Mouse (Mus musculus): ENCODE results near the gene Olfr551. TPM values are rescaled to one million over a fixed set of nuclear protein-coding genes. Genes with fewer than 3 reads are reported as not detected.
"Not testable (repeated sequence)": the region's sequence is repeated elsewhere in the genome, so short reads cannot be mapped to it uniquely, and the experiment has no call there.

Olfr551 gene
- polyA plus RNA-seq (2011; ENCODE audit: insufficient read depth, insufficient read length, low read depth, missing spikeins) = not detected in 2 replicates

GRCm38 (mm10) chr7:102591786-102592185 lies at the start of gene Olfr551:
Gene Olfr551 (minus strand): TSS chr7:102591886.
- no peak within 1 kb of the TSS for H3K4me3 ChIP-seq (ENCODE audit: low read depth, low read length)
- no peaks in the 10 kb centered on the region for H3K4me1 ChIP-seq (ENCODE audit: control insufficient read depth, insufficient read depth, low read length)
- H3K9ac ChIP-seq (ENCODE audit: low read depth, poor library complexity, severe bottlenecking) = no peak within 1 kb of the TSS
- H3K27ac ChIP-seq (ENCODE audit: insufficient read depth, low read length) = no peak within 1 kb of the TSS
- H3K27me3 ChIP-seq (ENCODE audit: control insufficient read depth, insufficient read depth, low read length, poor library complexity, severe bottlenecking) = no peaks in the 10 kb centered on the region
- TF ChIP-seq EP300 (IDR thresholded peaks at IDR 0.05; ENCODE audit: insufficient read depth, low read depth, low read length) (no peak), POLR2A (IDR thresholded peaks at IDR 0.05; ENCODE audit: insufficient read depth, low read length) (no peak), CTCF (IDR thresholded peaks at IDR 0.05; ENCODE audit: low read depth, low read length) (no peak)
- no peaks in the 10 kb centered on the region for H3K36me3 ChIP-seq (ENCODE audit: control insufficient read depth, insufficient read depth, low read length, poor library complexity, severe bottlenecking)
- H3K9me3 ChIP-seq (replicated peaks; ENCODE audit: control insufficient read depth, insufficient read depth, low read length, poor library complexity, severe bottlenecking) = no peaks in the 10 kb centered on the region

- H3K27ac ChIP-seq (ENCODE audit: insufficient read depth, low read length) = no peak within 1 kb of the TSS
- TF ChIP-seq POLR2A (IDR thresholded peaks at IDR 0.05; ENCODE audit: insufficient read depth, low read length) (no peak), EP300 (IDR thresholded peaks at IDR 0.05; ENCODE audit: insufficient read depth, low read depth, low read length) (no peak), CTCF (IDR thresholded peaks at IDR 0.05; ENCODE audit: low read depth, low read length) (no peak)
- H3K9ac ChIP-seq (ENCODE audit: low read depth, poor library complexity, severe bottlenecking) = no peak within 1 kb of the TSS
These were observed 46.4 kb upstream of the Olfr551 start, which contains the start of gene Olfr554 for GRCm38 (mm10) chr7:102638132-102638531. Gene Olfr554 (plus strand): TSS chr7:102638432.

GRCm38 (mm10) chr7:102636665-102637064 lies 45.0 kb upstream of the Olfr551 start:
- TF ChIP-seq CTCF (IDR thresholded peaks at IDR 0.05; ENCODE audit: low read depth, low read length) = no peak
- TF ChIP-seq EP300 (IDR thresholded peaks at IDR 0.05; ENCODE audit: insufficient read depth, low read depth, low read length) = no peak
- no peak for TF ChIP-seq POLR2A (IDR thresholded peaks at IDR 0.05; ENCODE audit: insufficient read depth, low read length)
- no peaks in the 10 kb centered on the region for H3K4me1 ChIP-seq (ENCODE audit: control insufficient read depth, insufficient read depth, low read length)
- H3K9me3 ChIP-seq (replicated peaks; ENCODE audit: control insufficient read depth, insufficient read depth, low read length, poor library complexity, severe bottlenecking) = no peaks in the 10 kb centered on the region

More at GRCm38 (mm10) chr7:102638132-102638531, 46.4 kb upstream of the Olfr551 start, which contains the start of gene Olfr554:
- no peaks in the 10 kb centered on the region for H3K9me3 ChIP-seq (replicated peaks; ENCODE audit: control insufficient read depth, insufficient read depth, low read length, poor library complexity, severe bottlenecking)
- H3K36me3 ChIP-seq (ENCODE audit: control insufficient read depth, insufficient read depth, low read length, poor library complexity, severe bottlenecking) = no peaks in the 10 kb centered on the region
- H3K27me3 ChIP-seq (ENCODE audit: control insufficient read depth, insufficient read depth, low read length, poor library complexity, severe bottlenecking) = no peaks in the 10 kb centered on the region
- no peak within 1 kb of the TSS for H3K4me3 ChIP-seq (ENCODE audit: low read depth, low read length)
- no peaks in the 10 kb centered on the region for H3K4me1 ChIP-seq (ENCODE audit: control insufficient read depth, insufficient read depth, low read length)

GRCm38 (mm10) chr7:102620368-102620767 lies 28.7 kb upstream of the Olfr551 start:
- H3K27ac ChIP-seq (ENCODE audit: insufficient read depth, low read length); H3K4me1 ChIP-seq (ENCODE audit: control insufficient read depth, insufficient read depth, low read length); H3K9me3 ChIP-seq (replicated peaks; ENCODE audit: control insufficient read depth, insufficient read depth, low read length, poor library complexity, severe bottlenecking); H3K36me3 ChIP-seq (ENCODE audit: control insufficient read depth, insufficient read depth, low read length, poor library complexity, severe bottlenecking); H3K9ac ChIP-seq (ENCODE audit: low read depth, poor library complexity, severe bottlenecking); H3K27me3 ChIP-seq (ENCODE audit: control insufficient read depth, insufficient read depth, low read length, poor library complexity, severe bottlenecking): not testable (repeated sequence)
- peak overlapping the region; percentile 49 for H3K4me3 ChIP-seq (ENCODE audit: low read depth, low read length)

More at GRCm38 (mm10) chr7:102636665-102637064, 45.0 kb upstream of the Olfr551 start:
- Histone ChIP-seq H3K27ac (ENCODE audit: insufficient read depth, low read length) (no peak overlapping the region), H3K9ac (ENCODE audit: low read depth, poor library complexity, severe bottlenecking) (no peak overlapping the region), H3K36me3 (ENCODE audit: control insufficient read depth, insufficient read depth, low read length, poor library complexity, severe bottlenecking) (no peaks in the 10 kb centered on the region), H3K27me3 (ENCODE audit: control insufficient read depth, insufficient read depth, low read length, poor library complexity, severe bottlenecking) (no peaks in the 10 kb centered on the region), H3K4me3 (ENCODE audit: low read depth, low read length) (no peak overlapping the region)

- H3K27ac ChIP-seq (ENCODE audit: insufficient read depth, low read length) = no peak overlapping the region
- 0 out of 2 replicates have a peak, but pooled peaks cover 2% of the 10 kb centered on the region for H3K9me3 ChIP-seq (replicated peaks; ENCODE audit: control insufficient read depth, insufficient read depth, low read length, poor library complexity, severe bottlenecking)
- no peaks in the 10 kb centered on the region for H3K4me1 ChIP-seq (ENCODE audit: control insufficient read depth, insufficient read depth, low read length)
- no peaks in the 10 kb centered on the region for H3K27me3 ChIP-seq (ENCODE audit: control insufficient read depth, insufficient read depth, low read length, poor library complexity, severe bottlenecking)
- H3K4me3 ChIP-seq (ENCODE audit: low read depth, low read length) = no peak overlapping the region
- H3K9ac ChIP-seq (ENCODE audit: low read depth, poor library complexity, severe bottlenecking) = no peak overlapping the region
- H3K36me3 ChIP-seq (ENCODE audit: control insufficient read depth, insufficient read depth, low read length, poor library complexity, severe bottlenecking) = no peaks in the 10 kb centered on the region
- TF ChIP-seq CTCF (IDR thresholded peaks at IDR 0.05; ENCODE audit: low read depth, low read length) = no peak
- TF ChIP-seq EP300 (IDR thresholded peaks at IDR 0.05; ENCODE audit: insufficient read depth, low read depth, low read length) = no peak
- TF ChIP-seq POLR2A (IDR thresholded peaks at IDR 0.05; ENCODE audit: insufficient read depth, low read length) = no peak
These were observed 27.9 kb upstream of the Olfr551 start for GRCm38 (mm10) chr7:102619608-102620007.

GRCm38 (mm10) chr7:102618118-102618517 lies 26.4 kb upstream of the Olfr551 start, which contains the start of gene Olfr553:
Gene Olfr553 (minus strand): TSS chr7:102618218.
- no peaks in the 10 kb centered on the region for H3K36me3 ChIP-seq (ENCODE audit: control insufficient read depth, insufficient read depth, low read length, poor library complexity, severe bottlenecking)
- H3K27ac ChIP-seq (ENCODE audit: insufficient read depth, low read length) = no peak within 1 kb of the TSS
- no peaks in the 10 kb centered on the region for H3K4me1 ChIP-seq (ENCODE audit: control insufficient read depth, insufficient read depth, low read length)
- H3K4me3 ChIP-seq (ENCODE audit: low read depth, low read length) = no peak within 1 kb of the TSS
- H3K9me3 ChIP-seq (replicated peaks; ENCODE audit: control insufficient read depth, insufficient read depth, low read length, poor library complexity, severe bottlenecking) = 0 out of 2 replicates have a peak, but pooled peaks cover 2% of the 10 kb centered on the region
- H3K9ac ChIP-seq (ENCODE audit: low read depth, poor library complexity, severe bottlenecking) = no peak within 1 kb of the TSS
- no peaks in the 10 kb centered on the region for H3K27me3 ChIP-seq (ENCODE audit: control insufficient read depth, insufficient read depth, low read length, poor library complexity, severe bottlenecking)
- TF ChIP-seq CTCF (IDR thresholded peaks at IDR 0.05; ENCODE audit: low read depth, low read length) (no peak), EP300 (IDR thresholded peaks at IDR 0.05; ENCODE audit: insufficient read depth, low read depth, low read length) (no peak), POLR2A (IDR thresholded peaks at IDR 0.05; ENCODE audit: insufficient read depth, low read length) (no peak)

All from ES-Bruce4 (cell line).